Mouse (Mus musculus) neural tube, embryonic 15.5 days (tissue): ENCODE measurements around the gene Edn1. TPM values are rescaled to one million over a fixed set of nuclear protein-coding genes. Genes with fewer than 3 reads are reported as not detected.
A peak's percentile ranks its signal among the peaks of the same experiment; 100 is the strongest.

ENCODE experiments used
- ATAC-seq: fragments of 200-750 bp; cut with Nextera tagmentation; 2 replicates; pipeline ENCODE4 v1.8.0; 2017; ENCODE audit warnings: mild to moderate bottlenecking, moderate TSS enrichment, moderate library complexity; ENCODE audit not compliant: low FRiP score
- H3K27ac ChIP-seq: fragments of 300-500 bp; sonication (generic); replicated peaks from 2 replicates; pipeline ENCODE4 v1.5.1; 2015; ENCODE audit warnings: mild to moderate bottlenecking, inconsistent platforms
- H3K27me3 ChIP-seq: fragments of 300-500 bp; sonication (generic); replicated peaks from 2 replicates; pipeline ENCODE4 v1.6.1; 2015; ENCODE audit warnings: inconsistent platforms
- H3K36me3 ChIP-seq: fragments of 300-500 bp; sonication (generic); 2 replicates; pipeline ENCODE4 v1.6.1; 2015; ENCODE audit warnings: inconsistent platforms
- H3K4me1 ChIP-seq: fragments of 300-500 bp; sonication (generic); 2 replicates; pipeline ENCODE4 v1.6.1; 2015; ENCODE audit warnings: inconsistent platforms
- H3K4me2 ChIP-seq: fragments of 300-500 bp; sonication (generic); 2 replicates; pipeline ENCODE4 v1.6.1; 2015; ENCODE audit warnings: inconsistent platforms, mild to moderate bottlenecking, moderate library complexity
- H3K4me3 ChIP-seq: fragments of 300-500 bp; sonication (generic); replicated peaks from 2 replicates; pipeline ENCODE4 v1.5.1; 2015; ENCODE audit warnings: mild to moderate bottlenecking, inconsistent platforms
- H3K9ac ChIP-seq: fragments of 300-500 bp; sonication (generic); replicated peaks from 2 replicates; pipeline ENCODE4 v1.6.1; 2015; ENCODE audit warnings: mild to moderate bottlenecking, inconsistent platforms
- H3K9me3 ChIP-seq: fragments of 300-500 bp; sonication (generic); replicated peaks from 2 replicates; pipeline ENCODE4 v1.6.1; 2016; ENCODE audit warnings: inconsistent platforms
- WGBS: fragments of 180-500 bp; shearing (Covaris S2); methylation state at CpG from one replicate; pipeline ENCODE4 v1.1.7; 2015; ENCODE audit warnings: mixed read lengths; 5-methylcytosine and 5-hydroxymethylcytosine counted together
- polyA plus RNA-seq: library from polyadenylated mRNA; unstranded; fragments of >200 nt; fragmentation: Nextera tagmentation; extraction: Ambion mirVana; gene quantifications from 2 replicates; pipeline ENCODE4 v1.2.1, GENCODE M21; 2015

Gene Edn1
- polyA plus RNA-seq, 1 experiment from 2014 or later, result 2.3 TPM

DNA sequence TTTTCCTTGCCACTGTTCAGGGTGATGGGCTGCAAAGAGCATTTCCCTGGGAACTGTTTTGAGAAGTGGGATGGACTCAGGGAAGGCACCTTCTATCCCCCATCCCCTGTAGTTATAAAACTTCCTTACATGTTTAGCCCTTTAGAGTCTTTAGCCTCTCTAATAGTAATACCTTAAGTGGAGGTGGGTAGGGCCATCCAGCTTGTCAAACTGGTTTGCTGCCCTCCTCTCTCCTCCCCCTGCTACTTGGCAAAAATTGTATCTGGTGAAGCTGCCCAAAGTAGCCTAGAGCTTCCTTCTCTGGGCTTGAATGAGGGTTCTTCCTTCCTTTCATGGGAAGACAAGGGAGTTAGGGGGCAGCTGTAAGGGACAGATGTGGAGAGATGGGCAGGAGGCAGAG is 2.5 kb upstream of the Edn1 start:
- H3K9ac ChIP-seq, result no peak overlapping the region
- no peak for ATAC-seq
- H3K4me3 ChIP-seq, result no peak overlapping the region
- no peak overlapping the region for H3K27ac ChIP-seq
- no peak overlapping the region for H3K4me2 ChIP-seq
- H3K27me3 ChIP-seq, result peaks cover 15% of the 10 kb centered on the region
- H3K36me3 ChIP-seq, result no peaks in the 10 kb centered on the region
- H3K9me3 ChIP-seq, result no peaks in the 10 kb centered on the region
- peaks cover 20% of the 10 kb centered on the region for H3K4me1 ChIP-seq

DNA sequence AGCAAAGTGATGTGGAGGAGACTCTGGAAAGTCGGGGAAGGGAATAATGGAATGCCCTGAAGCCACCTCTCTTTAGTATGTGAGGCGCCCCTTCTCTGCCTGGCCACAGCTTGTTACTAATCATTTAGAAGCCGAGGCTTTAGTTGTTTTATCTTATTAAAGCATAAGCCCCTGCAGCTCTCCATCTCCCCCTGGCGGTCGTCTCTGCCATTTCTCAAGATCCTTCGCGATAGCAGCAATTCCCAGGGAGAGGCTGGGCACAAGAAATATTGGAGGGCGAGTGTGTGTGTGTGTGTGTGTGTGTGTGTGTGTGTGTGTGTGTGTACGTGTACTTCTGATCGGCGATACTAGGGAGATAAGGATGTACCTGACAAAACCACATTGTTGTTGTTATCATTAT is 709 bp upstream of the Edn1 start:
- Histone ChIP-seq H3K4me3 (peak overlapping the region; percentile 40), H3K27me3 (peaks cover 18% of the 10 kb centered on the region), H3K4me2 (peak overlapping the region; percentile 73), H3K9ac (no peak overlapping the region), H3K36me3 (no peaks in the 10 kb centered on the region), H3K27ac (no peak overlapping the region), H3K4me1 (peaks cover 20% of the 10 kb centered on the region), H3K9me3 (no peaks in the 10 kb centered on the region)
- 3% methylated on average over 11 of the region's 11 CpGs for WGBS
- ATAC-seq, result no peak

DNA sequence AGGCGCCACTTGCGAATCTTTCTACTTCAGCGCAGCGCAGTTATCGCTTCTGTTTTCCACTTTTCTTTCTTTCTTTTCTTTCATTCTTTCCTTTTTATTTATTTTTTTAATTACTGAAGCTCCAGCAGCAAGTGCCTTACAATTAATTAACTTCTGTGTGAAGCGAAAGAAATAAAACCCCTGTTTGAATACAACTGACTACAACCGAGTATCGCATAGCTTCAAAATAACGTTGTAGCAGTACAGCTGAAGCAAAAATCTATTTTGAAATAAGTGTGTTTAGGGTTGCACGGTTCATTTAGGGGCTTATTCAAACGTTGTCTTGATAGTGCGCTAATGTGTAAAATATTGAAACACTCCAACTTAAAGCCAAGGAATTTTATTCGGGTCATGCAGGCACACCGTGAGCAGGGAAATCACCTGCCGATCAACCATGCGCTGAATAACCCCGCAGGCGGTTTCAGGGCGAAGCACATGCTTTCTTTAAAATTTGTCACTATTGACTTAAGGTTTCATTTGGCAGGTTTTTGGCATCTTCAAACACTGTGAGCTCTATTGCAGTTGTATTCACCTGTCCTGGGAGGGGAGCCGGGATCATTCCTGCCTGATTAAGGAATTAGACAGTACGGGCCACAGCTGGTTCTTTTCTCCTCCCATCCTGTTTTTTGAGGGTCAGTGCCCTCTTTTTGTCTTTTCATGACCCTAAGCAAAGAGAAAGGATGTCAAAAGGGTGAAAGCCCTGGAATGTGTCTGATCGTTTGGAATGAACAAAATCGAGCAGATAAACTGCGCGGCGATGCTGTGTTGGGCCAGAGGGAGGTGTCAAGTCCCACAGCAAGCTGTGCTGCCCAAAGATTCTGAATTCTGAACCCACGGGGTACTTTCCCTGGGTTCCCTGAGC is 935 bp downstream of the Edn1 start:
- ATAC-seq, result no peak
- Histone ChIP-seq H3K36me3 (no peaks in the 10 kb centered on the region), H3K4me3 (peak overlapping the region; percentile 40), H3K27me3 (peaks cover 18% of the 10 kb centered on the region), H3K9me3 (no peaks in the 10 kb centered on the region), H3K4me1 (peaks cover 20% of the 10 kb centered on the region), H3K9ac (0 out of 2 replicates have a peak overlapping the region, but pooled peaks have one; percentile 38), H3K27ac (no peak overlapping the region), H3K4me2 (peak overlapping the region; percentile 73)
- WGBS, result 8% methylated on average over 27 of the region's 27 CpGs

DNA sequence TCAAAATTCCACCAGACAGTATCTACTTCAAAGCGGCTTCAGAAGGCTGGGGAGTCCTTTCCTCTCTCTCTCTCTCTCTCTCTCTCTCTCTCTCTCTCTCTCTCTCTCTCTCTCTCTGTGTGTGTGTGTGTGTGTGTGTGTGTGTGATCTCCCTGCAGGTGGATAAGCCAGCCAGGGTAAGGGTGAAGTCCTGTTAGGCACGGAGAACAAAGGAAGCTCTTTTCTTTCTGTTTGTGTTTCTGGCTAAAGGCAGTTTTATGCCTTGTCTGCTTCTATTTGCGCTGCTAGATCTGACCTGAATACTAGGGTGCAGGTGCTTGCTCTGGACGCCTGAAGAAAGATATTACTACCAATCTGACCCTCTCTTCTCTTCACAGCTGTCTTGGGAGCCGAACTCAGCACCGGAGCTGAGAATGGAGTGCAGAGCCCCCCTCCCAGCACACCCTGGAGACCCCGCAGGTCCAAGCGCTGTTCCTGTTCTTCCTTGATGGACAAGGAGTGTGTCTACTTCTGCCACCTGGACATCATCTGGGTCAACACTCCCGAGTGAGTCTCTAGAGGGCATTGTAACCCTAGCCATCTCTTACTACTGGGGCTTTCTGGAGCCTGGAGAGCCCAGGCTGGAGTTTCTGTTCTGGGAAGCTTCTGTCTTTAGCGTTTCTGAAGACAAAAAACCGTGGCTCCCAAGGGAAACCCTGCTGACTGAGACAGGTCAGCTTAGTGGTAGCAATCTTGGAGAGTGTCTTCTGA is 2.1 kb downstream of the Edn1 start:
- 41% methylated on average over 11 of the region's 11 CpGs for WGBS

DNA sequence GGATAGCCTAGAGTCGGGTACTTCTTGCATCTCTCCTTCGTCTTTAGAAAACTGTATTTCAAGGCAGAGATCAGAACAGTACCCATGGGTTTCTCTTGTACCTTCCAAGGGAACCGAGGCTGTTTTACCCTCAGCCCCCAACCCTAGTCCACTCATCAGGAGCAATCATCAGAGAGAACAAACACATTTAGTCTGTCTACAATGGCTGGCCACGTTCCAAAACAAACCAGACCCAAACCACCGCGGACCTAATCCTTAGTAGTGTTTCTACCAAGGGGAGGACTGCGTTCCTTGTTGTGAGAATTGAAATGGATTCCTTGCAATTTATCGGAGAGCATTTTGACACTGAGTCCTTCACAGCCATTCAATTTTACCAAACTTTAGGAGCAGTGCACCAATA is 2.9 kb downstream of the Edn1 start:
- H3K9me3 ChIP-seq, result no peaks in the 10 kb centered on the region
- H3K9ac ChIP-seq, result no peak overlapping the region
- H3K27ac ChIP-seq, result no peak overlapping the region
- H3K36me3 ChIP-seq, result no peaks in the 10 kb centered on the region
- no peak overlapping the region for H3K4me3 ChIP-seq
- 0 out of 2 replicates have a peak overlapping the region, but pooled peaks have one; percentile 73 for H3K4me2 ChIP-seq
- WGBS, result 82% methylated on average over 8 of the region's 8 CpGs
- peaks cover 20% of the 10 kb centered on the region for H3K4me1 ChIP-seq
- peaks cover 18% of the 10 kb centered on the region for H3K27me3 ChIP-seq
- no peak for ATAC-seq

More for the DNA sequence above, 2.1 kb downstream of the Edn1 start:
- Histone ChIP-seq H3K27ac (no peak overlapping the region), H3K9ac (no peak overlapping the region), H3K4me2 (peak overlapping the region; percentile 73), H3K4me3 (peak overlapping the region; percentile 40), H3K4me1 (peaks cover 20% of the 10 kb centered on the region), H3K27me3 (peaks cover 18% of the 10 kb centered on the region), H3K36me3 (no peaks in the 10 kb centered on the region), H3K9me3 (no peaks in the 10 kb centered on the region)
- ATAC-seq, result no peak

DNA sequence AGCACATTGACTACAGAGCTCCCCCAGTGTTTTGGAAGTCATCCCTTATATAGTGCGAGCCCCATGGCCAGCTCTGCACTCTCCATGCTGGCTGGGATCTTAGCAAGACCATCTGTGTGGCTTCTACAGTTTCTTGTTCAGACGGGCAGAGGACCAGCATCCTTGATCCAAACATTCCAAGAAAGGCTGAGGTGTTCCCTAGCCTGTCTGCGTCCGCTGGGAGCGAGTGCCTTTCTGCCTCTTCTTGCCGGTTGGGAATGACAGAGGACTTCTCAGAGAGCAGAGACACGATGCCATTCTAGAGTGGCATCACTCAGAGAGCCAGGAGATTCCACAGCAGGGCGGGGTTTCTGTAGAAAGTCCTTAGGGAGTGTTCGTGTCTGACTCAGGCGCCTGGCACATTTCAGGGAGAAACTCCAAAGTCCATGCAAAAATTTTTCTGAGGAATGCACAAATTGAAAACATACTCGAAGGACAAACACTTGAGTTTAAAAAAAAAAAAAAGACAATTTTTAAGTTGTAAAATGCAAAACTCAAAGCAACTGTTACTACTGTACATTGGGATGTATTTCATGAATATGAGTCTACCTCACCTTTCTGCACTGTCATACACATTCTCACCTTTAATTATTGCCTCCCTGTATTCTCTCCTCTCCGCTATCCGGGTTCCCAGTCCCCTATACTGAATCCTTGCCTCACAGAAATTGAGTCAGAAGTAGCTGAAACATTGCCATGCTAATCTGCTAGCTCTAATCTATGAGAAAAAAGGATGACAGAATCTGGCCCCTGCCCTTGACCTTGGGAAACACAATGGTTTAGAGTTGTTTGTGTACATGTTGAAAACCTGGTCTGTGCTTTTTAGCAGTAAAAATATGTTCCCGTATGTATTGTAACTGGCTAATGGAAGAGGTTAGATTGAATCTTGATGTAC is 5.9 kb downstream of the Edn1 start:
- Histone ChIP-seq H3K9ac (no peak overlapping the region), H3K9me3 (no peaks in the 10 kb centered on the region), H3K4me2 (no peak overlapping the region), H3K36me3 (no peaks in the 10 kb centered on the region), H3K4me3 (no peak overlapping the region), H3K27me3 (peaks cover 18% of the 10 kb centered on the region), H3K27ac (no peak overlapping the region), H3K4me1 (peaks cover 6% of the 10 kb centered on the region)
- WGBS, result 81% methylated on average over 14 of the region's 14 CpGs
- ATAC-seq, result no peak

DNA sequence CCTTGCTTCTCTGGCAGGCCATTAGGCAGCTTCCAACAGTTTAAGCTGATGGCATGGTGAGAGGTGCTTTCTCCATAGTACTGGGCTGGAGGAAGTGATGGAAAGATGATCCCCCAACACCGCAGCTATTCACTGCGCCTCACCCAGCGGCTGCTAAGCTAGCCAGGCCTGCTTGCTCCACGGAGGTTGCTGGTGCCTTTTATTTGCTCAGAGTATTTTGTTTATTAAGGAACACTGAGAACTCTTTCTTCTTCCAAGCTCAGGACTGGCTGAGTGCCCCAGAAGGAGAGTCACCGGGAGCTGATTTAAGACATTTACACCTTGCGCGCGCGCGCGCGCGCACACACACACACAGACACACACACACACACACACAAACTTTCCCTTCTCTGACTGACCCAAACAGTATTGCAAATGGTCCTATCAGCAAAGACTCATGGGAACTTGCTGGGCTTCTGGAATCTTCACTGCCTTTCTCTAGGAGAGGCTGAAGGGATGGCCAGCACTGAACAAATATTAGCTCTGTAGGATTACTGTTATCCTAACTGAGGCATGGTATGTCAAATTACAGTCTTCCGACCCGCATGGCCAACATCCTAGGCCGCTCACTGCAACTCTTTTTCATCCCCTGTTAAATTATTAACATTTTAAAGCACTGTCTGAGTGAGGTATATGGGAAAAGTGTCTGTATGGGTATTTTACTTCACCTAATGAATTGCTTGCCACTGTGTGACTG is 7.3 kb downstream of the Edn1 start:
- WGBS, result 75% methylated on average over 16 of the region's 16 CpGs

DNA sequence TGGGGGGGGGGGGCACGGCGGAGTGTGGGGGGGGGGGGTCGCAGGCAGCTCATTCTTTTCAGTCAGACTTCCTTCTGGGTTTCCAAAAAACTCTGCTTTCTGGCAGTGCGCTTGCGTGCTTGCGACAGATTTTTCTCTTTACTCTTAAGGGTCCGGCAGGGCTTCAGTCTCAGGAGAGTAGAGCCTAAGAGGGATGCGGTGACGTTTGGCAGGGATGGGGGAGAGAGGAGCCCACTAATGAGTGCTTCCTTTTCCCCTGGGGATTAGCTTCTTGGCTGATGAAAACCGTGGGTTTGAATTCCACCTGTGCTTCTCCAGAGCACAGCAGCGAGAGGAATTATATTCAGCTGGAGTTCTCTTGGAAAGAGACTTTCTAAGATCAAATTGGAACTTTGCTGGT is 8.5 kb downstream of the Edn1 start:
- Histone ChIP-seq H3K4me2 (no peak overlapping the region), H3K36me3 (no peaks in the 10 kb centered on the region), H3K4me1 (no peaks in the 10 kb centered on the region), H3K27ac (no peak overlapping the region), H3K9me3 (no peaks in the 10 kb centered on the region), H3K4me3 (no peak overlapping the region), H3K27me3 (no peaks in the 10 kb centered on the region), H3K9ac (no peak overlapping the region)
- no peak for ATAC-seq
- WGBS, result 36% methylated on average over 11 of the region's 11 CpGs

More for the DNA sequence above, 7.3 kb downstream of the Edn1 start:
- no peak overlapping the region for H3K9ac ChIP-seq
- no peaks in the 10 kb centered on the region for H3K9me3 ChIP-seq
- no peak overlapping the region for H3K4me3 ChIP-seq
- H3K4me1 ChIP-seq, result no peaks in the 10 kb centered on the region
- no peak overlapping the region for H3K4me2 ChIP-seq
- H3K27me3 ChIP-seq, result peaks cover 4% of the 10 kb centered on the region; the same call in 1 of the 2 replicates
- no peak for ATAC-seq
- H3K27ac ChIP-seq, result no peak overlapping the region
- no peaks in the 10 kb centered on the region for H3K36me3 ChIP-seq

DNA sequence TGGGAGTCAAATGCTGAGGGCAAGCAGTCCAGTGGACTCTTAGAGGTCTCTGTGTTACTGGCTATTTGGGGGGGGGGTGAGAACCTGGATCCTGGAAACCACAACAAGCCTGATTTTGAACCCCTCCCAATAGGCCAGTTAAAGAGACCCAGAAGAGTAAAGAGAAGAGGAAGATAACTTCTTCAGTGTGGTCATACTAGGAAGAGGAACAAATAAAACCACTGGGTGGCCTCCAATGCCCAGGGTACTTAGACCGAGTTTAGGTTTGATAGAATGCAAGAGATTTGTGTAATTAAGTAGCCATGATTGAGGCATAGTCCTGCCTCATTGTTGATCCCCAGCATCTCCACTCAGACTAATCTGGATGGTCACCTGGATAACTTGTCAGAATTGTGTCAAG is 14.4 kb downstream of the Edn1 start:
- Histone ChIP-seq H3K4me3 (no peak overlapping the region), H3K36me3 (no peaks in the 10 kb centered on the region), H3K9ac (no peak overlapping the region), H3K4me2 (no peak overlapping the region), H3K4me1 (no peaks in the 10 kb centered on the region), H3K9me3 (no peaks in the 10 kb centered on the region), H3K27ac (no peak overlapping the region), H3K27me3 (no peaks in the 10 kb centered on the region)
- WGBS, result 70% methylated on average over 1 of the region's 1 CpGs
- ATAC-seq, result no peak

DNA sequence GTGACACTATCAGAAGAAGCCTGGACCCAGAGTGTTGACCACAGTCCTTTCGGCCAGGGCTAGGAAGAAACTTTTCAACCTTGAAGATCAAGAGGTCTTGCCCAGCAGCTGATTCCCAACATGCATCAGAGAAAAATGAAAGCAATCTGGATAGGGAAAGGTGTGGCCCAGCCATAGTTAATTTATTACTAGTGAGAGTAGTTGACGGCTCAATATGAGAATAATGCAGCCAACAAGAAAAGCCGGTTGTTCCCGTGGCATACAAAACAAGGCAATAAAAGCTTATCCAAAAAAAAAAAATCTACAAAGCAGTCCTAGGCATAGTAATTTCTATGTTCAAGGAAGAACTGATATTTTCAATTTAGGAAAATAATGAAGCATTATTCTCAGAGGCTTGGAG is 16.5 kb downstream of the Edn1 start:
- no peak for ATAC-seq
- Histone ChIP-seq H3K4me3 (no peak overlapping the region), H3K27me3 (no peaks in the 10 kb centered on the region), H3K4me2 (no peak overlapping the region), H3K27ac (no peak overlapping the region), H3K9me3 (no peaks in the 10 kb centered on the region), H3K9ac (no peak overlapping the region), H3K36me3 (no peaks in the 10 kb centered on the region), H3K4me1 (no peaks in the 10 kb centered on the region)
- 88% methylated on average over 4 of the region's 4 CpGs for WGBS

DNA sequence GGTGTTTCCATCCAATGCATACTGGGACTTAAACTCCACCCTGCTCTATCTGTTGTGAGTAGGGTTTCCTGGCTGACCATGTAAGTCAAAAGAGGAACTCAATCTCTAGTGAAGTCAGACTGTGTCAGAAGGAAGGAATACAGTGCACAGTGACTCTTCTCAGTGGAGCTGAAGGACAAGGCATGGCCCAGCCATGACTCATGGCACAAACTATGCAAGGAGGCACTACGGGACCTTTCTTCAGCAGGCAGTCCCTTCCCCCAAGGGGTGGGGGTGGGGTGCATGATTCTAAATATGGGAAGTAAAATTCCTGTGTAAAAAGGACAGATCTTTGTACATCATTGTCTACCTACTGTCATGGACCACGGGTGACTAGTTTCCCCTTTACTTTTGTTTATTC is 27.3 kb downstream of the Edn1 start:
- Histone ChIP-seq H3K27me3 (no peaks in the 10 kb centered on the region), H3K9me3 (0 out of 2 replicates have a peak, but pooled peaks cover 6% of the 10 kb centered on the region), H3K4me3 (no peak overlapping the region), H3K9ac (no peak overlapping the region), H3K27ac (no peak overlapping the region), H3K36me3 (no peaks in the 10 kb centered on the region), H3K4me2 (no peak overlapping the region), H3K4me1 (no peaks in the 10 kb centered on the region)
- 94% methylated on average over 2 of the region's 2 CpGs for WGBS
- ATAC-seq, result no peak
